Mouse (Mus musculus): ENCODE measurements around the gene Zfyve9. TPM values are rescaled to one million over a fixed set of nuclear protein-coding genes. Genes with fewer than 3 reads are reported as not detected.

The Zfyve9 gene
- polyA plus RNA-seq (2015; fragmentation: Nextera tagmentation; extraction: Ambion mirVana), result 5.2 and 6.6 TPM in 2 replicates

DNA sequence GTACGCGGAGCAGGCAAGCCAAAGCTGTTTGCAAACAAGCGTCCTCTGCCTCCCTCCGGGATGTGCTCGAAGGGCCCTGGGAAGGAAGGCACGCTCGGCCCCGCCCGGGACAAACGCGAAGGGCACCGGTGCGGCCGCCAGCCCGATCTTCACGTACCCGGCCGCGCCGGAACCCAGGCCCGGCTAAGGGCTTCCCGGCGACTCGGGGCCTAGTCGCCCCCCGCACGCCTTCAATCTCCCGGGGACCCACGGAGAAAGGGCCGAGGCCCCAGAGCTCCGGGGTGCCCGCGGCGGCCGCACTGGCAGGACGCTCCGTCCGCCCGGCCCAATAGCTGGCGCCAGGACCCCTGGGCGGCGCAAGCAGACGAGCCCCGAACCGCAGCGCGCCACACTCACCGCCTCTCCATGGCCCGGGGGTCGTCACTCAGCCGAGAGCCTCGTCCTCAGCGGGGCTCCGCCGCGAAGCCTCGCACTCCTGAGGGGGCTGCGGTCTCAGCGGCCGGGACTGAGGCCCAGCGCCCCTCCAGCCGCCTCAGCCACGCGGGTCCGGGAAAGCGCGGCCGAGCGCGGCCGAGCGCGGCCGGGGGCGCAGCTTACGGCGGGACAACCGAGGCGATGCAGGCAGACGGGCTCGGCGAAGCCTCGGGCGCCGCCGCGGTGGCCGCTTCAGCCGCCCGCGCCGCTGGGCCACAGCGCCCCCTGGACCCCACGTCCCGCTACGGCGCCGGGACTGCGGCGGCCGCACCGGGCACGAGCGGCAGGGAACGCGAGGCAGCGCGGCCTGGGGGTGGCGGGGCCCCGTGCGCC, at the start of gene Zfyve9:
TSS of gene Zfyve9 (minus strand) at position 742 of the 807 bp plus-strand sequence.
- no peaks in the 10 kb centered on the region for H3K9me3 ChIP-seq
- peaks cover 14% of the 10 kb centered on the region for H3K4me1 ChIP-seq (replicated peaks)
- peak within 1 kb of the TSS; percentile 98 for H3K4me3 ChIP-seq
- no peaks in the 10 kb centered on the region for H3K36me3 ChIP-seq
- H3K4me2 ChIP-seq, result peak within 1 kb of the TSS; percentile 76
- peak; percentile 91 for ATAC-seq (ENCODE audit: low FRiP score, low read depth)
- no peaks in the 10 kb centered on the region for H3K27me3 ChIP-seq
- H3K9ac ChIP-seq, result peak within 1 kb of the TSS; percentile 98
- H3K27ac ChIP-seq (replicated peaks), result peak within 1 kb of the TSS; percentile 97
- under 1% methylated on average over 94 of the region's 111 CpGs for WGBS

DNA sequence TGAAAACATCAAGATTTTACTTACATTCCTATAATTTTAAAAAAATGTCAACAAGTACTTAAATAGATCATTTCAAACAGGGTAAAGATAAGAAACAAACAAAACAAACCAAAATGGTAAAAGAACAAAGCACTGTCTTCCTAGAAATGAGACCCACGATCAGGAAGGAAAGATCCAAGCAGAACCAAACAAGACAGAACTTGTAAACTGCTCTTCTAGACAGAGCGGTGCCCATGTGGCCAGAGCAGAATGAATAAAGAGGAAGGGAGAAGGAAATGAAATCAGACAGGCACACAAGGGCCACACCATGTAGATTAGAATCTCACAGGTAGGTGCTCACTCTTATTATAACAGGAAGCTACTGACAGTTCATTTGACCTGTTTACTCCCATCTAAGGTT, 46.0 kb upstream of the Zfyve9 start:
- no peaks in the 10 kb centered on the region for H3K27me3 ChIP-seq
- no peak overlapping the region for H3K9ac ChIP-seq
- H3K36me3 ChIP-seq, result peaks cover 56% of the 10 kb centered on the region
- peaks cover 10% of the 10 kb centered on the region for H3K4me1 ChIP-seq (replicated peaks)
- ATAC-seq (ENCODE audit: low FRiP score, low read depth), result no peak
- no peak overlapping the region for H3K4me3 ChIP-seq
- no peak overlapping the region for H3K4me2 ChIP-seq
- H3K9me3 ChIP-seq, result no peaks in the 10 kb centered on the region
- 93% methylated on average over 2 of the region's 2 CpGs for WGBS
- no peak overlapping the region for H3K27ac ChIP-seq (replicated peaks)

DNA sequence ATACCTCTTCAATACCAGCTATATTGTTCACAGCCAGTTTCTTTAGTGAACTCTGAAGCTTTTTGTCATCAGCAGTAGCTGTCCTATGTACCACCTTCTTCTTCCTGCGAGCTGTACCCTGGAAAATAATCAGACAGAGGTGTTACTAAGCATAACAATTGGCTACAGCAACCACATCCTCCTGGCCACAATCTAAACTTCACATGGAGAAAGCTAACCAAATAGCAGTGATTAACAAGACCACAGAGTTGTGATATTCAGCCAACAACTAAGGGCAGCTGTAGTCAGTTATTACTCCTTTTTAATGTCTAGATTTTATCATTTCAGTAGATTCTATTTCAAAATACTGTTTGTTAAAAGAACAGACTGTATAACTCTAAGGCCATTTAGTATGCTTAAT, 45.5 kb upstream of the Zfyve9 start:
- no peak overlapping the region for H3K4me2 ChIP-seq
- WGBS, result 96% methylated on average over 1 of the region's 1 CpGs
- H3K4me3 ChIP-seq, result no peak overlapping the region

DNA sequence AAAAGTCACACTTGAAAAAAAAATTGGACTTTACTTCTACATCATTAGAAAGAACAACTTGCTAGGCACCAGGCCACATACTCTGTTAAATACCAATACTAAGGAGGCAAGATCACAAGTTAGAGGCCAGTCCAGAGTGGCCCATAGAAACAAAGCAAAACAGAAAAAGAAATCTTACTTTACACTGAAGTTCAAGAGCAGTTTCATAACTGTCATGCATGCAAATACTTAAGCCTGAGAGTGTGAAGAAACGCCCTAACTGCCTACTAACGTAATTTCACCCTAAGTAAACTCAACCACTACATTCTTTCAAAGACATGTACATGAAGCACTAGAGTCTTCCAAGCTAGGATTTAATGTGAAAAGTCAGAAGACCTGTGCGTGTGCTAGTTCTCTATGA, 45.1 kb upstream of the Zfyve9 start:
- no peak overlapping the region for H3K9ac ChIP-seq
- H3K27me3 ChIP-seq, result no peaks in the 10 kb centered on the region
- peaks cover 63% of the 10 kb centered on the region for H3K36me3 ChIP-seq
- no peak overlapping the region for H3K4me2 ChIP-seq
- no peak overlapping the region for H3K27ac ChIP-seq (replicated peaks)
- H3K4me1 ChIP-seq (replicated peaks), result peaks cover under 1% of the 10 kb centered on the region
- no peaks in the 10 kb centered on the region for H3K9me3 ChIP-seq
- ATAC-seq (ENCODE audit: low FRiP score, low read depth), result no peak
- no peak overlapping the region for H3K4me3 ChIP-seq
- WGBS, result 96% methylated on average over 3 of the region's 3 CpGs

More for the DNA sequence above, 45.5 kb upstream of the Zfyve9 start:
- Histone ChIP-seq H3K27me3 (no peaks in the 10 kb centered on the region), H3K27ac (replicated peaks) (no peak overlapping the region), H3K9ac (no peak overlapping the region), H3K36me3 (peaks cover 59% of the 10 kb centered on the region), H3K9me3 (no peaks in the 10 kb centered on the region), H3K4me1 (replicated peaks) (peaks cover 5% of the 10 kb centered on the region)
- ATAC-seq (ENCODE audit: low FRiP score, low read depth), result no peak

- Histone ChIP-seq H3K27ac (replicated peaks) (no peak overlapping the region), H3K9me3 (no peaks in the 10 kb centered on the region), H3K36me3 (peaks cover 10% of the 10 kb centered on the region), H3K4me1 (replicated peaks) (no peaks in the 10 kb centered on the region), H3K4me2 (no peak overlapping the region), H3K9ac (no peak overlapping the region), H3K27me3 (no peaks in the 10 kb centered on the region), H3K4me3 (no peak overlapping the region)
- no peak for ATAC-seq (ENCODE audit: low FRiP score, low read depth)
- WGBS, result 60% methylated on average over 6 of the region's 6 CpGs
These were observed 31.0 kb upstream of the Zfyve9 start for GRCm38 (mm10) chr4:108811550-108811949.

DNA sequence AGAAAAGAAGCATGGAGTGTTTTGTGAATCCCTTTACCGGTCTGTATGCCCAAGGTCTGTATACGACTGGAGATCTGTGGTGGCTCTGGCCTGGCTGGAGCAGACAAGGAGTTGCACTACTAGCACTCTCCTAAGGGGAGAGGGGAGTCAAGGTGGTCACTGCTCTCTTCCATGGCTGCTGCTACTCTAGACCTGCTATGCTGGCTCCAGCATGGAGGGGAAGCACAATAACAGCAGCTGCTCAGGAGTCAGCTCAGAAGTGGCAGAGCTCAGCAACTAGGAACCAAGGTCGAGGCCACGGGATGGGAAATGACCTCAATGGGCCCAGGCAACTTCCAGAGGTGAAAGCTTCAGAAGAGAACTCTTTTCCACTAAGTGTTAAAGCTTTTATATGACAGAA, 30.5 kb upstream of the Zfyve9 start:
- no peaks in the 10 kb centered on the region for H3K4me1 ChIP-seq (replicated peaks)
- peaks cover 10% of the 10 kb centered on the region for H3K36me3 ChIP-seq
- H3K27ac ChIP-seq (replicated peaks), result no peak overlapping the region
- no peaks in the 10 kb centered on the region for H3K9me3 ChIP-seq
- H3K27me3 ChIP-seq, result no peaks in the 10 kb centered on the region
- ATAC-seq (ENCODE audit: low FRiP score, low read depth), result no peak
- H3K9ac ChIP-seq, result no peak overlapping the region
- no peak overlapping the region for H3K4me3 ChIP-seq
- H3K4me2 ChIP-seq, result no peak overlapping the region
- 74% methylated on average over 4 of the region's 4 CpGs for WGBS

DNA sequence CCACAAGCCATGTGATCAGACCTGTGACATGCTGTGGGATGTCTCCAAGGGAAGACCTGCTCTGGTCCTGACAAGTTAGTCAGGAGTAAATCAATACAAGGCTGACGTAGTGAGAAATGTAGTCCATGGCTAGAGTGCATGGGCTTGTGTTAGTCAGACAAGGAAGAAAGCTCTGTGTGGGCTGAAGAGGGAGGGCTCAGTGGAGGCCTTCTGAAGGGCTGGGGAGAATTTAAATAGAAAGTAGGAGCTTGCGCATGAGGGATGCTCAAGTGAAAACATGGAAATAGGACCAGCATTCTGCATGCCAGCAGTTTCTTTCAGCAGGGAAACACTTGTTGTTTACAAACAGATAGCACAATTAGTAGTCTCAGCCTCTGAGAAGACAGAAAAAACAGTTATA, 22.9 kb upstream of the Zfyve9 start:
- no peak overlapping the region for H3K4me2 ChIP-seq
- no peak overlapping the region for H3K9ac ChIP-seq
- H3K27me3 ChIP-seq, result no peaks in the 10 kb centered on the region
- H3K36me3 ChIP-seq, result no peaks in the 10 kb centered on the region
- H3K4me1 ChIP-seq (replicated peaks), result no peaks in the 10 kb centered on the region
- no peak overlapping the region for H3K27ac ChIP-seq (replicated peaks)
- no peak overlapping the region for H3K4me3 ChIP-seq
- no peak for ATAC-seq (ENCODE audit: low FRiP score, low read depth)
- WGBS, result 84% methylated on average over 2 of the region's 2 CpGs
- H3K9me3 ChIP-seq, result no peaks in the 10 kb centered on the region

- 51% methylated on average over 2 of the region's 2 CpGs for WGBS
- Histone ChIP-seq H3K27ac (replicated peaks) (no peak overlapping the region), H3K4me1 (replicated peaks) (no peaks in the 10 kb centered on the region), H3K9ac (no peak overlapping the region), H3K27me3 (no peaks in the 10 kb centered on the region), H3K4me3 (no peak overlapping the region), H3K36me3 (no peaks in the 10 kb centered on the region), H3K4me2 (no peak overlapping the region), H3K9me3 (no peaks in the 10 kb centered on the region)
- no peak for ATAC-seq (ENCODE audit: low FRiP score, low read depth)
These were observed 17.7 kb upstream of the Zfyve9 start for GRCm38 (mm10) chr4:108798083-108798830.

- no peaks in the 10 kb centered on the region for H3K27me3 ChIP-seq
- H3K9me3 ChIP-seq, result no peaks in the 10 kb centered on the region
- H3K4me2 ChIP-seq, result no peak overlapping the region
- H3K4me3 ChIP-seq, result no peak overlapping the region
- H3K4me1 ChIP-seq (replicated peaks), result no peaks in the 10 kb centered on the region
- WGBS, result 59% methylated on average over 4 of the region's 4 CpGs
- no peaks in the 10 kb centered on the region for H3K36me3 ChIP-seq
- H3K27ac ChIP-seq (replicated peaks), result no peak overlapping the region
- no peak for ATAC-seq (ENCODE audit: low FRiP score, low read depth)
- H3K9ac ChIP-seq, result no peak overlapping the region
These were observed 16.1 kb upstream of the Zfyve9 start for GRCm38 (mm10) chr4:108796701-108797100.

GRCm38 (mm10) chr4:108793941-108794340, 13.3 kb upstream of the Zfyve9 start:
- H3K4me3 ChIP-seq, result no peak overlapping the region
- no peaks in the 10 kb centered on the region for H3K9me3 ChIP-seq
- ATAC-seq (ENCODE audit: low FRiP score, low read depth), result no peak
- H3K4me2 ChIP-seq, result no peak overlapping the region
- H3K27me3 ChIP-seq, result no peaks in the 10 kb centered on the region
- H3K4me1 ChIP-seq (replicated peaks), result no peaks in the 10 kb centered on the region
- H3K27ac ChIP-seq (replicated peaks), result no peak overlapping the region
- no peak overlapping the region for H3K9ac ChIP-seq
- 73% methylated on average over 1 of the region's 1 CpGs for WGBS
- H3K36me3 ChIP-seq, result no peaks in the 10 kb centered on the region

GRCm38 (mm10) chr4:108790507-108790906, 9.9 kb upstream of the Zfyve9 start:
- no peak overlapping the region for H3K4me3 ChIP-seq
- H3K36me3 ChIP-seq, result no peaks in the 10 kb centered on the region
- H3K9me3 ChIP-seq, result no peaks in the 10 kb centered on the region
- H3K4me1 ChIP-seq (replicated peaks), result no peaks in the 10 kb centered on the region
- no peaks in the 10 kb centered on the region for H3K27me3 ChIP-seq
- H3K9ac ChIP-seq, result no peak overlapping the region
- no peak for ATAC-seq (ENCODE audit: low FRiP score, low read depth)
- H3K4me2 ChIP-seq, result no peak overlapping the region
- WGBS, result 72% methylated on average over 1 of the region's 1 CpGs
- H3K27ac ChIP-seq (replicated peaks), result no peak overlapping the region

DNA sequence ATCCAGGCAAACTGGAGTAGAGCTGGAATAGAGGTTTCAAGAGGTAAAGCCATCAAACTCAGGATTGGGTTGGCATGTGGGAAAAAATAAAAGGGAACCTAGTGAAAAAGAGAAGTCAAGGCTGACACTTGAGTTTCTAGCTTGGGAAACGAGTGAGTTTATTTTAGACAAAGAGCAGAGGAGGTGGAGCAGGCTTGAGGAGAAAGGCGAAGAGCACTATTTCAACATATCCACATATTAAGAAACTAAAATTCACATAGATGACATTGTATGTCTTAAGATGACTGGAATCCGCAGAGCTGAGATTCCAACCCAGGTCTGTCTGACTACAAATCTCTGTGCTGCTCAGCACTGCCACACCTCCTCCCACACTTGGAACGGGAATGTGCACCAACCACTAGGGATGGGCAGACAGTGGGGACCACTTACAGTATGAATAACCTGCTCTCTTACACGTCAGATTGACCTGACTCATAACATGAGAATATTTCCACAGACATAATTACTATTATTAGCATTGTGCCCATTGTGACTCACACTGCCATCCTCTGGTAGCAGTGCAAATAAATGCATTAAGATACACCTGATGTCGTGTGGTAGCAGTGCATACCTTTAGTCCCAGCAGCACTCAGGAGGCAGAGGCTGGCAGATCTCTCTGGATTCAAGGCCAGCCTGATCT, 8.8 kb upstream of the Zfyve9 start:
- ATAC-seq (ENCODE audit: low FRiP score, low read depth), result no peak
- WGBS, result 74% methylated on average over 6 of the region's 6 CpGs
- H3K9ac ChIP-seq, result no peak overlapping the region
- no peaks in the 10 kb centered on the region for H3K4me1 ChIP-seq (replicated peaks)
- H3K4me3 ChIP-seq, result no peak overlapping the region
- no peaks in the 10 kb centered on the region for H3K36me3 ChIP-seq
- no peak overlapping the region for H3K4me2 ChIP-seq
- H3K9me3 ChIP-seq, result no peaks in the 10 kb centered on the region
- no peaks in the 10 kb centered on the region for H3K27me3 ChIP-seq
- H3K27ac ChIP-seq (replicated peaks), result no peak overlapping the region

Data from hindbrain, embryonic 15.5 days (tissue).